Mouse (Mus musculus): ENCODE measurements around the gene Tspan12.

The Tspan12 gene

DNA sequence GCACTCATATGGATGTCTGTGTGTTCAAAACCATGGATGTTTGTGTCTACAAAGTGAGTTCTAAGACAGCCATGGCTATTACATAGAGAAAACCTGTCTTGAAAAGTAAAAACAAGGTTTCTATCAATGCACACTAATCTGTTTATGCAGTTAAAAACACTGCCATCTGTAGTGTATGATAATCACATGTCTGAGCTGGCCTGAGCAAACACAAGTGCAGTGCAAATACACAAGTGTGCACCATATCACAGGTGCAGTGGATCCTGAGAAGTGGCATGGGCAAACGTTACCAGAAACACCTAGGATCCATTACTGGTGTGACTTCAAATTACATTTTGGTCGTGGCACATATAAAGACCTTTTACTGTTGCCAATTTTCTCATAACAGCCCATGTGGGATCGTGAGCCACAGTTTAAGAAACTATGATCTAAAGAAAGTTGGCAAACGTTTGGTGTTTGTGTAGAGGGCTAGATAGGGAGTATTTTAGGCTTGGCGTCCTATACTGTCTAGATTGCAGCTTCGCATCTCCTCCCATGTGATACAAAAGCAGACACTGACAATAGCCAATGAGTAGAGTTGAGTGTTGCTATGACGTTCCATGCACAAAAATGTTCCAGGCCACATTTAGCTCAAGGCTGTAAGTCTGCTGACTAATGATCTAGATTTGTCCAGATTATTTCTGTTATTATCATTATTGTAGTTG lies 78.0 kb downstream of the Tspan12 start:
- DNase-seq (ENCODE audit: low spot score in 2 of 2): no peak

DNA sequence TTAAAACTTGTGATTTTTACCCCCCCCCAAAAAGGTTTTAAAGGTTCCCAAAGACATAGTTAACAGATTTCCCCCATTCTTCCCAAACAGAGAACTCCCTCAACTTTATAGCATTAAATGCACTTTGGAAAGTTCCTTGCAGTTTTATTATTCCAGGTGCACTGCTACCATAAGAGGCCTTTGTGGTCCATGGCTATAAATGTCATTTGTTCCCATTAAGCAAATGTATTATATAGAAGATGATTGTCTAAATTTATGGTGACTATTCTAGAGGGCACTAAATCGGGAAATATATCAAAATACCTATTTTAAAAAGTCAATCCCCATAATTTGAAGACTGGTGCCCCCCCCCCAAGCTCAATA lies 82.9 kb downstream of the Tspan12 start:
- no peak for DNase-seq (ENCODE audit: low spot score in 2 of 2)

DNA sequence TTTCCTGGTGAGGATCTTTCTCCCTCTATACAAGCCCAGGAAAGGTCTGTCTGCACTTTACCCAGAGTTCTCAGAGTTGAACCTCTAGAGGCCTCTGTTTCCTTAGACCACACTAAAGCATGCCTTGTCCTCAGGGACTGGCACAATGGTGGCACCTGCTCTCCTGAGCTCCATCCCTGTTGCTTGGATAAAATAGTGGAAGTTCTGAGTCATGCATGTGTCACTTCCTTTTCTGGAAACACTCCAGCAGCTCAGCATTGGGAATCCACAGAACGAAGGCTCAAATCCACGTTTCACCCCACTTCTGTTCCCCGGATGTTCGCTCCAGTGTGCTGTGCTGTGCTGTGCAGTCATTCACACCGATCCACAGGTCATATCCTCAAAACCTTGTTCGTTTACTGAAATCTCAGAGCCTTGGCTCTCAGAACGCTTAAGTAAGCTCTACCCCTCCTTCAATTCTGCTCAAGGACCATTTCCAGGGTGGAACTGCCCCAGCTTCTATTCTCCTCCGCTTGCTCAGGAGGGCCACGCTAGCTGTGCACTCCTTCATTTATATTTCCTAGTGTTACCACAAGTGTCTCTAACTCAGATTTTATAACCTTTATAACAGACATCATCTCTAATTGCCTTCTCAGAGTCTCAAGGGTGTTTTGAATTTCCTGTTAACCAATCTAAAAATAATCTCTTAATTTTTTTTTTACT lies 83.4 kb downstream of the Tspan12 start:
- DNase-seq (ENCODE audit: low spot score in 2 of 2): no peak

DNA sequence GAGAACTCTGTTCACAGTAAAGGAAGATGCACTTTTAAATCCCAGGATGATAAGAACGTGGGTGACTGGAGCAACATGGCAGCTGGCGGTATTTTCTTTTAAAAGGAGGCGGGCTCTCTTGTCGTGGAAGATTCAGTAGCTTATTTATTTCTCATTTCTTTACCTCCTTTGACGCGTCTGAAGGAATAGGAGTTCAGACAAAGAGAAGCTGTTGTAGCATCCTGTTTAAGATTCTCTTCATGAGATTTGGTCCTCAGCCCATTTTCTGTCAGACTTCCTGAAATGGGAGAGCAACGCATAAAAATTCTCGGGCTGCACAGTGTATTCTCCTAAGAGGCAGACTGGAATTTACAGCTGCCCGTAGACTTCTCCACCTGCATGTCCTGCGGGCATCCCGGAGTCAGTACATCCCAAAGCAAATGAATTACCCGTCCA lies 84.5 kb downstream of the Tspan12 start:
- no peak for DNase-seq (ENCODE audit: low spot score in 2 of 2)

DNA sequence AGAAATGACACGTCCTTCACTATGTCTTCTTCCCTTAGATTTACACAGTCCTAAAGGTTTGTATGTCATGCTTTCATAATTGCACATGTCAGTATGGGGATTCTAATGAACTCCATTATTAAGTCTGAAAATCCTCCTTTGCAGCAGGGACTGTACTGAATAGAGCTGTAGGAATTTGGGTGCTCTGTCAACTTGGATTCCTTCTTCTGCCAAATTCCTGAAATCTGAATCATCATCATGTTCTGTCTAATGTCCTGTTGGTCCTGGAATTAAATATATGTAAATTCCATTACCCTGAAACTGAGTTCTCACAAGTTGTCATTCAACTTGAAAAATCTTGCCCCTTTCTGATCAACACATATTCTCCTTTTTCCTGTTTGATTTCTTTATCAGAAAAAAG lies 104.8 kb downstream of the Tspan12 start:
- DNase-seq (ENCODE audit: low spot score in 2 of 2): no peak

DNA sequence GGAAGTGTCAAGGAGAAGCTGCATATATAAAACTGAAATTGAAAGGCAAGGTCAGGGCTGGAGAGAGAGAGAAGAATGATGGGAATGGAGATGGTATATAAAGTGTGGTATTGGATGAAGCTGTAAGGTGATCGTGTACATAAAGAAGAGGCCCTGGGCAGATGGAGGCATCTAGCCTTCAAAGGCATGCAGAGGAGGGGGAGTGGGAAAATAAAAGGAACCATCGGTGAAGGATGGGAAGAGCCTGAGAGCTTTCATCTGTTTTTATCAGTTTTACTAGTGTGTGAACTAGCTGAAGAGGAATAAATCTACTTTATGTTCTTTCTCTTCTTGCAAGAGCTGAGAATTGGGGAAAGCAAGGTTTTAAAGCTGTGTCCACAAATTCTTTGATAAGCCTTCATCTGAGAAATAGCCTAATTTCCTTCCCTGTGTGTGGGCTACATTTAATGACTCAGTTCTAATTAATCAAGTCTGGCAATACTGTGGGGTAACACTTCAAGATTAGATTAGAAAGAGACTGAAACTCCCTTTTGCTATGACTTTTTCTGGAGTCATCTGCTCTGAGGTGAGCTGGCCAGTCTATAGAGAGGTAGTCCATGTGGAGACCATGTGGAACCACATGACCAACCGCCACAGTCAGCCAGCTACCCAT lies 107.6 kb downstream of the Tspan12 start:
- DNase-seq (ENCODE audit: low spot score in 2 of 2): no peak

DNA sequence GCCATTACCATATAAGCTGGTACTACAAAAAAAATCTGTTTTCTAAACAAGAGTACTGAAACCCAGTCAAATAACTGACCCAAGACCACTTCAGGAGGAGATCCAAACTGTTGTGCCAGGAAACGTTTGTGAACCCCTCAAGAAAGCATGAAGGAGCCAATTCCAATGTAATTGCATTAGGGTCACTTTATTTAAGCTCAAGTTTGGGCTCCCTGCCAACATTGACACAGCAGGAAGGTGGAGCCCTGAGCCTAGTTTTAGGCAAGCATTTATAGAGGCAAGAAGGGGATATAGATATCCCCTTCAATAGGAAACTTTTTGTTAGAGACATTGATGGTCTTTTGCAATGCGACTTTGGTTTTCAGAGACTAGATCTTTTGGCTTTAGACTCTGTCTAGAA lies 111.7 kb downstream of the Tspan12 start:
- DNase-seq (ENCODE audit: low spot score in 2 of 2): no peak

DNA sequence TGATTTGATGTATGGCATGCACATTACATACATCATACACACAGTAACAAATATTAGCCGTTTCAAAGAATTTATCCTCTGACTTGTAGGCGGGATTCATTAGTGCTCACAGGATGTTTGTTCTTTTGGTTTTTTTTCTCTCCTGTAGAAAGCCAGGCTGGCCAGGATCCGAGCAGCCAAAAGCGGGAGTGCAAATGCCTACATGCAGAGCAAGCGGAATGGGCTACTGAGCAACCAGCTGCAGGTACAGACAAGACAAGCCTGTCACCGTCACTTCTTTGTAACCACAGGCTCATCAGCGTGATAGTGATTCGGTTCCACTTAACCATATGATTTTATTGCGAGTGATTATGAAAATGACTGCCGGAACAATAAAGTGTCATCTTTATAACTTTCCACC lies 130.1 kb downstream of the Tspan12 start:
- DNase-seq (ENCODE audit: low spot score in 2 of 2): no peak
